Mouse (Mus musculus) kidney, embryonic 16.5 days (tissue): ENCODE measurements at regions not wholly inside any gene's neighbourhood (a gene's known extent, or its start where the extent isn't known, plus 50 kb on each side); places are given as distances from the start of the nearest gene placed in this dataset.

ENCODE experiments used
- ATAC-seq: fragments of 200-750 bp; cut with Nextera tagmentation; 2 replicates; pipeline ENCODE4 v1.8.0; 2017; ENCODE audit warnings: moderate TSS enrichment; ENCODE audit not compliant: low FRiP score, low TSS enrichment
- H3K27ac ChIP-seq: fragments of 300-500 bp; sonication (generic); 2 replicates; pipeline ENCODE4 v1.5.1; 2014; ENCODE audit warnings: low read length
- H3K27me3 ChIP-seq: fragments of 300-500 bp; sonication (generic); 2 replicates; pipeline ENCODE4 v1.6.1; 2014; ENCODE audit warnings: low read length, control low read depth, mixed read lengths; ENCODE audit not compliant: insufficient read depth
- H3K36me3 ChIP-seq: fragments of 300-500 bp; sonication (generic); 2 replicates; pipeline ENCODE4 v1.6.1; 2014; ENCODE audit warnings: low read length, control low read depth, mixed read lengths; ENCODE audit not compliant: insufficient read depth
- H3K4me1 ChIP-seq: fragments of 300-500 bp; sonication (generic); 2 replicates; pipeline ENCODE4 v1.6.1; 2014; ENCODE audit warnings: low read length, control low read depth, mixed read lengths; ENCODE audit not compliant: insufficient read depth
- H3K4me2 ChIP-seq: fragments of 300-500 bp; sonication (generic); replicated peaks from 2 replicates; pipeline ENCODE4 v1.6.1; 2014; ENCODE audit warnings: low read depth, low read length
- H3K4me3 ChIP-seq: fragments of 300-500 bp; sonication (generic); 2 replicates; pipeline ENCODE4 v1.5.1; 2014; ENCODE audit warnings: mild to moderate bottlenecking, low read length
- H3K9ac ChIP-seq: fragments of 300-500 bp; sonication (generic); replicated peaks from 2 replicates; pipeline ENCODE4 v1.6.1; 2014; ENCODE audit warnings: low read length
- H3K9me3 ChIP-seq: fragments of 300-500 bp; sonication (generic); 2 replicates; pipeline ENCODE4 v1.6.1; 2016; ENCODE audit warnings: low read length, control low read depth
- WGBS: fragments of 180-500 bp; shearing (Covaris S2); extraction: QIAGEN DNeasy Blood & Tissue Kit; methylation state at CpG from one replicate; pipeline ENCODE4 v1.1.7; 2014; 5-methylcytosine and 5-hydroxymethylcytosine counted together

DNA sequence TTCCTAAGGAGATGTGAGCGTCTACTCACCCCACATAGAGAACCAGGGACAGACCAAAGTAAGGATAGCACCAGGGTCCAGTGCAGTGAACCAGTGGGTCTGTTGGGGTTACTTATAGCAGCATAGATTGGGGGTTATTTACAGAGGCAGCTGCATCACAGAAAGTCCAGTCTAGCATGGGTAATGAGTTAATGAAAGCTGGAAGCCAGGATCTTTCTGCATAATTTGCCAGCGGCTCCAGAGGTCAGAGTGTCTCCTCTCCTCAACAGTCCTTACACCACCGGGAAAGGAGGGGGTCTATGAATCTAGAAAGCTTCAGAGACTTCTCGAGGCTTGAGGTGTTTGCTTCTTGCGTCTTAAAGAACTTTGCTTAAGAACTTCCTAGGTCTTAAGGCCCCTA is 98.2 kb downstream of the Chst1 start:
- Histone ChIP-seq H3K27me3 (no peaks in the 10 kb centered on the region), H3K9ac (no peak overlapping the region), H3K4me2 (no peak overlapping the region), H3K4me3 (no peak overlapping the region), H3K9me3 (no peaks in the 10 kb centered on the region), H3K27ac (no peak overlapping the region), H3K36me3 (no peaks in the 10 kb centered on the region), H3K4me1 (no peaks in the 10 kb centered on the region)
- 81% methylated on average over 5 of the region's 5 CpGs for WGBS
- ATAC-seq: no peak

DNA sequence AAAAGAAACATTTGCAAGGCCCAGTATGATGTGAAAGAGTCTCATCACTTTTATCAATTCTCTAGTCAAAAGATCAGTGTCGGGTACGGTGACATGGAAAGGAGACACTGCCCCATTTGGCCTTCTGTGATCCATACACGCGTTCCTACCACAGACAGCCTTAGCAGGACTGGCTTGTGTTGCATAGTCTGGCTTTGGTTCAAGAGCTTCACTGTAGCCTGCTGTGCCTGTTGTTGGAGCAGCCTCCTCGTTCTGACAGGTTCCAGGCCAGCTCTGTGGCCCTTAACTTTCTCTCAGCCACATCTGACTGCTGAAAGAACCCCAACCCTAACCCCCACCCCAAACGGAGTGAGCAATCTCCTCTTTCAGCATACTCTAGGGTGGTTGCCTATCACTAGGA is 99.9 kb downstream of the Chst1 start:
- Histone ChIP-seq H3K27me3 (no peaks in the 10 kb centered on the region), H3K9ac (no peak overlapping the region), H3K27ac (no peak overlapping the region), H3K4me3 (no peak overlapping the region), H3K36me3 (no peaks in the 10 kb centered on the region), H3K4me2 (no peak overlapping the region), H3K9me3 (no peaks in the 10 kb centered on the region), H3K4me1 (no peaks in the 10 kb centered on the region)
- no peak for ATAC-seq
- 77% methylated on average over 6 of the region's 6 CpGs for WGBS

DNA sequence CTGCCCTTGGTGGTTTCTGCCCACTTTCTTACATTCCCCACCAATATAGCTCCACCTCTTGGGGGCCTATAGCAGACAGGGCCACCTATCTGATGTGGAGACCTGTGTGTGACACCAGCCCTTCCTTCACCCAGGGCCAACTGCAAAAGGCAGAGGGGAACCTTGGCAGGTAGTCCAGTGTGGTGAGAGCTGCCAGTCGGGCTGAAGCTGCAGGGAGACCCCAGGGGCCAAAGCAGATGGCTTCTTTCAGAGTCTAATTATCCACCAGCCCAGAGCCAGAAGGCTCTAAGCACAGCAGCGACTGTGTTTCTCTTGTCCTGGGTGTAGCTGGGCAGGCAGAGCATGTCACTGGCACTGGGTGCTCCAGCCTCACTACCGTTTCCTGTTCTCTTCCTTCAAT is 104.5 kb downstream of the Chst1 start:
- H3K9ac ChIP-seq: no peak overlapping the region
- H3K4me1 ChIP-seq: no peaks in the 10 kb centered on the region
- WGBS: 56% methylated on average over 3 of the region's 3 CpGs
- no peak overlapping the region for H3K27ac ChIP-seq
- no peak overlapping the region for H3K4me2 ChIP-seq
- ATAC-seq: no peak
- H3K36me3 ChIP-seq: no peaks in the 10 kb centered on the region
- H3K27me3 ChIP-seq: no peaks in the 10 kb centered on the region
- no peak overlapping the region for H3K4me3 ChIP-seq
- H3K9me3 ChIP-seq: no peaks in the 10 kb centered on the region

DNA sequence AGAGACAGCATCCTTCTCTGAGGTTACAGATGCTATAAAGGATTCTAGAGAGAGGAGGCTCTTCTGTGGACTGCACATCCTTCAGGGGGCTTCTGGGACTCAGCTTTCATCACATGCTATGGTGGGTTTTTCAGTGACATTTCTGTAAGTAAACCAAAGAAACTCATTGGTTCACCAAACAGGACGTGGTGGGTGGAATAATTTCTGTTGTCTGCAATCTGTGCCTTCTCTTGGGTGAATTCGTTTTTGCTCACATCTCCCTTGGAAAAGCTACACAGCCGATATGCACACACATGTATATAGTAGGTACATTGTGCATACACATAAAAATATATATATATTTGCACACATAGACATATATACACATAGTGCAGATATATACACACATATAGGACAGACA is 110.2 kb downstream of the Chst1 start:
- WGBS: 83% methylated on average over 3 of the region's 3 CpGs
- H3K4me3 ChIP-seq: no peak overlapping the region
- ATAC-seq: no peak
- 0 out of 2 replicates have a peak, but pooled peaks cover 3% of the 10 kb centered on the region for H3K4me1 ChIP-seq
- H3K36me3 ChIP-seq: no peaks in the 10 kb centered on the region
- no peak overlapping the region for H3K4me2 ChIP-seq
- H3K9me3 ChIP-seq: no peaks in the 10 kb centered on the region
- no peak overlapping the region for H3K27ac ChIP-seq
- H3K9ac ChIP-seq: no peak overlapping the region
- no peaks in the 10 kb centered on the region for H3K27me3 ChIP-seq

DNA sequence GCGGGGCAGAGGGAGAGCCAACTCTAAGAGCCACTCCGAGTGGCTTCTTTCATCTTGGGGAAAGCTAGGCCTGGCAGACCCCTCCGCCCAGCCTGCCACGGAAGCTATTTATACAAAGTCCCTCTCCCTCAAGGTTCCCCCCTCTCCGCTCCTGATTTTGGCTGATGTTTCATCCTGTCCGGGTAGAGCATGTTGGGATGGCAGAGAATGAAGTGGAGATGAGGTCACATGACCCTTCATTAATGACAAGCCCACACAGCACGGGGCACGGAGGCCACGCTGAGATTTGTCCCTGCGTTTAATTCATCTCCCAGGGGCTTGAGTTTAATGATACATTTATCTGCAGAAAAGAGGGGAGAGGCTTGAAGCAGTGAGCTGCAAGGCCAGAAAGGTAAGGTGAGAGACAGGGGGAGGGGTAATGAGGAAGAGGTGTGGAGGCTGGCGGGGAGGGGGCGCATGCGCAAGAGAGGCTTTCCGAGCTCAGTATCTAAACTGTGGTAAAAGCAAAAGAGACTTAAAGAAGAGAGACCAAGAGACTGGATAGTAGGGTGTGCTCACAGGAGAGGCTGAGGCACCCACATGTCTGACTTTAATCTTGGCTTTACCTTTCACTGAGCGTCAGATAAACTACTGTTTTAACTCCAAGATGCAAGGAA is 111.7 kb downstream of the Chst1 start:
- no peak overlapping the region; the same call in 1 of the 2 replicates for H3K4me2 ChIP-seq
- no peak overlapping the region for H3K9ac ChIP-seq
- no peaks in the 10 kb centered on the region for H3K9me3 ChIP-seq
- peak overlapping the region; percentile 5; the same call in 1 of the 2 replicates for H3K4me3 ChIP-seq
- H3K27ac ChIP-seq: no peak overlapping the region
- H3K4me1 ChIP-seq: 0 out of 2 replicates have a peak, but pooled peaks cover 3% of the 10 kb centered on the region
- WGBS: 38% methylated on average over 15 of the region's 15 CpGs
- no peak for ATAC-seq
- H3K27me3 ChIP-seq: no peaks in the 10 kb centered on the region
- H3K36me3 ChIP-seq: no peaks in the 10 kb centered on the region

DNA sequence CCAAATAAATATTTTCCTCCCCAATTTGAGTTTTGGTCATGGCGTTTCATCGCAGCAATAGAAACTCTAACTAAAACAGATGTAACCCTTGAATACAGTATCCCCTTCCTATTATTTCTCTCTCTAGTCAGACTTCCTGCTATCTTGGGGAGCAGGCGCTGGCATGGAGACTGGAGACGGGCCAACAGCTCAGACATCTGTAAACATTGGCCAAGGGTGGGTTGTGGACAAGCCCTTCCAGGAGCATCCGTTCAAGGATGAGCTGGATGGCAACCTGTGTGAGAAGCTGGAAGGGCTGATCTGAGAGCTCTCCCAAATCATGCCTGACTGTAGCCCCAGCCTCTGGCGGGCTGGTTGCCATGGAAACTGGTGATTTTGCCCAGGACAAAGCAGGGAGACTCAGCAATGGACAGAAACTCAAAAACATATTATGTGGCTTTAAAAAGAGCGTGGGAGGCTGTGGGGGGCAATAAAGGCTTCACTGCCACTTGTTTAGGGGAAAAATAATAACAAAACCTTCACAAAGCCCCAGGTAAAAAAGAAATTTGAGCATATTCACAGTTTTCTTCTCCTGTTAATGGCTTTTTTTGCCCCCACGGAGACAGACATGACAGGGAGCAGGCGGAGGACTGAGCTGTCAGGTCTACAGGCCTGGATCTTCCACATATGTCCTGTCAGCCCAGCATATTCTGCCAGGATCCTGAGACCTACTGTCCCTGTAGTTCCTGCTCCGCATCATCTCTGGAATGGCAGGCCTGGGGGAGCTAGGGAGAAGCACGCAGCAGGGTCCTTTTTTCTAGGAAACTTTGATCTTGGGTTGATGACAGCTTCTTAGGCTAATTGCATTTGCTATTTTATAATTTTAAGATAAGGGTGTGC is 113.0 kb downstream of the Chst1 start:
- no peak overlapping the region for H3K9ac ChIP-seq
- no peak overlapping the region for H3K4me2 ChIP-seq
- no peaks in the 10 kb centered on the region for H3K27me3 ChIP-seq
- no peak overlapping the region for H3K27ac ChIP-seq
- H3K36me3 ChIP-seq: no peaks in the 10 kb centered on the region
- 71% methylated on average over 11 of the region's 11 CpGs for WGBS
- H3K9me3 ChIP-seq: no peaks in the 10 kb centered on the region
- ATAC-seq: no peak
- 0 out of 2 replicates have a peak, but pooled peaks cover 3% of the 10 kb centered on the region for H3K4me1 ChIP-seq
- H3K4me3 ChIP-seq: no peak overlapping the region

DNA sequence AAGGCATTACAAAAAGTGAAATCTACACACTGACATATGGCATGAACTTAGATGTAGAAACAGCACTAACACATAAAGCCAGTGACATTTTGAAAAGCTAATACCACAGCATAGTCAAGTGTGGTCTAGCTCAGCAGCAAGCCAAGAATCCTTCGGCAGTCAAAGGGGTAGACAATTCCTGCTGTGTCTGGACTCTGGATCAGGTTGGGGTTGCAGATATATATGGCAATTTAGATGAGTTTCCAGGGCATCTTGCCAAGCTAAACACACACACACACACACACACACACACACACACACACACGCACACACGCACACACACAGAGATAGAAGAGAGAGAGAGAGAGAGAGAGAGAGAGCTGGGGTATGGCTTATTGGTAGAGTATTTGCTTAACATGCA is 118.2 kb downstream of the Chst1 start:
- no peak overlapping the region for H3K4me2 ChIP-seq
- H3K36me3 ChIP-seq: no peaks in the 10 kb centered on the region
- no peak overlapping the region for H3K9ac ChIP-seq
- H3K27me3 ChIP-seq: no peaks in the 10 kb centered on the region
- no peaks in the 10 kb centered on the region for H3K4me1 ChIP-seq
- no peaks in the 10 kb centered on the region for H3K9me3 ChIP-seq
- WGBS: 50% methylated on average over 1 of the region's 3 CpGs
- H3K4me3 ChIP-seq: no peak overlapping the region
- ATAC-seq: no peak
- H3K27ac ChIP-seq: no peak overlapping the region

DNA sequence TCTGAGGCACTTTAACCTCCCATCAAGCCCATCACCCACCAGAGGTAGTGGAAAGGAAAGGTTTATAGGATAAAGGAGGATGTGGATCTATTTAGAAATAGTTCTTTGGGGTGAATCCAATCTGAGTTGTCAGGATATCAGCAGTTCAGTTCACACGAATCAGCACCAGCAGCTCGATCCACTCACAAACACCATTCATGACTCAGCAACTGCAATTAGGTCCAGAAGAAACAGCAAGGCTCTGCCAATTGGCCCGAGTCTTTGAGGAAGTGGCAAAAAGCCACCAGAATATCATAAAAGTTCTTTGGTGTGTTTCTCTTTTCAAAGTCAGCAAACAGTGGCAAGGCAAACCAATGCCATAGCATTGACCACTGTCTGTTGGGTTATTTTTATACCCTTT is 122.4 kb downstream of the Chst1 start:
- Histone ChIP-seq H3K9ac (no peak overlapping the region), H3K9me3 (no peaks in the 10 kb centered on the region), H3K36me3 (no peaks in the 10 kb centered on the region), H3K27me3 (no peaks in the 10 kb centered on the region), H3K4me2 (no peak overlapping the region), H3K4me1 (peaks cover 4% of the 10 kb centered on the region; the same call in 1 of the 2 replicates), H3K4me3 (no peak overlapping the region), H3K27ac (no peak overlapping the region)
- no peak for ATAC-seq
- WGBS: 87% methylated on average over 3 of the region's 3 CpGs

DNA sequence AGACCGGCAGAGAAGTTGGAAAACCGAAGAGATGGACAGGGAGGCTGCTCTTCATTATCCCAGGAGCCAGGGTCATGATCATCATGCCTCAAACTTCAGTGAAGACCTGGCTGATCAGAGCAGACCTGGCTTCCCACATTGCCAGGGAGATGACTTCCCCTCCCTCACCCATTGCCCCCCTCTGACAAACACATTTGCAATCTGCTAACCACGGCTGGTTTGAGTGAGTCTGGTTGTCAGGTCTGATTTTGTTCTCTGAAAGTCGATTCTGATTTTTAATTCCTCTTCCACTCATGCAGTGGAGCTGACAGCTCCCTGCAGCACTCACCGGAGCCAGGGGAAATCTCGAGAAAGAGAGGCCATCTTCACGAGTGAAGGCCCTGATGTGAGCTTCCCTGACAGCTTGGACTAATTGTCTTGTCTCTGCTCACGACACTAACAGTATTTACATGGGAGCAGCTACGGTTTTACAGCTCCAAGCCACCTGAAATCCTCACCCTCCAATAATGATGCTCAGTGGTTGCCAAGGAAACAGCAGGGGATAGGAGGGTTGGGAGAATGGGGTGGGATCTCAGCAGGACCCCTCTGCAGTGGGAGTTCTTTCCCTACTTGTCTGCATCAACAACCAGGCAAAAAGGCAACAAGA is 124.2 kb downstream of the Chst1 start:
- Histone ChIP-seq H3K9ac (no peak overlapping the region), H3K27me3 (no peaks in the 10 kb centered on the region), H3K36me3 (no peaks in the 10 kb centered on the region), H3K9me3 (no peaks in the 10 kb centered on the region), H3K4me3 (no peak overlapping the region), H3K4me2 (no peak overlapping the region), H3K4me1 (peaks cover 8% of the 10 kb centered on the region; the same call in 1 of the 2 replicates), H3K27ac (no peak overlapping the region)
- no peak for ATAC-seq
- WGBS: 44% methylated on average over 9 of the region's 9 CpGs
